Mouse (Mus musculus) spleen, adult 2 months (tissue): ENCODE measurements around the gene Apool.

Experiments
- CTCF ChIP-seq: fragments of 200-500 bp; IDR thresholded peaks from 2 replicates; pipeline ENCODE4 v1.5.1; 2011; ENCODE audit warnings: mild to moderate bottlenecking, inconsistent platforms; ENCODE audit not compliant: insufficient read depth, insufficient read length, insufficient replicate concordance; ENCODE audit errors: extremely low read depth
- POLR2A ChIP-seq: fragments of 200-500 bp; IDR thresholded peaks from 2 replicates; pipeline ENCODE4 v1.6.1; 2011; ENCODE audit warnings: low read depth, low read length, inconsistent platforms

- TF ChIP-seq CTCF = no peak
- TF ChIP-seq POLR2A = no peak
Measured at GRCm38 (mm10) chrX:112273550-112273949, 37.6 kb upstream of the Apool start.
